Mouse (Mus musculus) C2C12 (cell line): Measurements from ENCODE around the gene Bfsp2.

Source experiments
- CEBPB ChIP-seq: IDR thresholded peaks from one replicate; pipeline ENCODE4 v1.6.1; 2011; ENCODE audit warnings: low read depth, mild to moderate bottlenecking, control low read depth, moderate library complexity
- CTCF ChIP-seq: IDR thresholded peaks from one replicate; pipeline ENCODE4 v1.5.1; 2011; ENCODE audit not compliant: control insufficient read depth, insufficient read depth, insufficient read length
- MAX ChIP-seq: IDR thresholded peaks from one replicate; pipeline ENCODE4 v1.6.1; 2011; ENCODE audit warnings: mild to moderate bottlenecking, control low read depth
- MYOD1 ChIP-seq: IDR thresholded peaks from one replicate; pipeline ENCODE4 v1.6.1; 2011; ENCODE audit warnings: low read depth; ENCODE audit not compliant: control insufficient read depth, insufficient read length
- MYOG ChIP-seq: IDR thresholded peaks from one replicate; pipeline ENCODE4 v1.6.1; 2011; ENCODE audit not compliant: control insufficient read depth, insufficient read length; ENCODE audit errors: extremely low read depth
- USF1 ChIP-seq: IDR thresholded peaks from one replicate; pipeline ENCODE4 v1.6.1; 2011; ENCODE audit warnings: low read depth, mild to moderate bottlenecking, control low read depth, moderate library complexity

- no peak for TF ChIP-seq MAX
- no peak for TF ChIP-seq CTCF
- no peak for TF ChIP-seq MYOD1
- no peak for TF ChIP-seq CEBPB
- no peak for TF ChIP-seq USF1
- TF ChIP-seq MYOG = no peak
Measured at GRCm38 (mm10) chr9:103523742-103524403, 43.7 kb upstream of the Bfsp2 start.
